Mouse (Mus musculus) lung, adult 2 months (tissue): ENCODE results near the gene Phldb1. TPM values are rescaled to one million over a fixed set of nuclear protein-coding genes. Genes with fewer than 3 reads are reported as not detected.

Experiments used
- DNase-seq: peaks from one replicate; pipeline ENCODE4 v3.0.0; 2022
- H3K4me1 ChIP-seq: fragments of 200-500 bp; 2 replicates; pipeline ENCODE4 v1.6.1; 2011; ENCODE audit warnings: low read length; ENCODE audit not compliant: control insufficient read depth, insufficient read depth
- H3K4me3 ChIP-seq: fragments of 200-500 bp; replicated peaks from 2 replicates; pipeline ENCODE3; 2011; ENCODE audit warnings: low read depth, mild to moderate bottlenecking, control low read depth, low read length; ENCODE audit errors: extremely low read depth
- CTCF ChIP-seq: fragments of 200-500 bp; IDR thresholded peaks from 2 replicates; pipeline ENCODE4 v1.5.1; 2011; ENCODE audit warnings: mild to moderate bottlenecking, low read length, control low read depth; ENCODE audit not compliant: insufficient read depth
- POLR2A ChIP-seq: fragments of 200-500 bp; IDR thresholded peaks from 2 replicates; pipeline ENCODE4 v1.6.1; 2011; ENCODE audit warnings: low read depth, mild to moderate bottlenecking, control low read depth, low read length, borderline replicate concordance; ENCODE audit errors: extremely low read depth
- WGBS: fragments of 180-500 bp; shearing (Covaris S2); methylation state at CpG from one replicate; pipeline ENCODE4 v1.1.7; 2018; 5-methylcytosine and 5-hydroxymethylcytosine counted together
- polyA plus RNA-seq: library from polyadenylated mRNA; depleted of rRNA; stranded (reverse); fragments of >200 nt; gene quantifications from 2 replicates; pipeline ENCODE4 v1.2.3, GENCODE M21; 2012

The Phldb1 gene
- polyA plus RNA-seq, 1 experiment: 87.6 TPM

GRCm38 (mm10) chr9:44711602-44712001 lies 23.4 kb downstream of the Phldb1 start:
- Histone ChIP-seq H3K4me3 (no peak overlapping the region), H3K4me1 (no peaks in the 10 kb centered on the region)
- DNase-seq: peak; percentile 42
- TF ChIP-seq POLR2A (no peak), CTCF (no peak)
- 64% methylated on average over 17 of the region's 17 CpGs for WGBS

- TF ChIP-seq CTCF: no peak
- DNase-seq: no peak
- H3K4me3 ChIP-seq: no peak overlapping the region
- no peaks in the 10 kb centered on the region for H3K4me1 ChIP-seq
- 74% methylated on average over 5 of the region's 5 CpGs for WGBS
Observed at GRCm38 (mm10) chr9:44710213-44710612, 24.8 kb downstream of the Phldb1 start.

- 45% methylated on average over 2 of the region's 2 CpGs for WGBS
- no peak for DNase-seq
- Histone ChIP-seq H3K4me1 (no peaks in the 10 kb centered on the region), H3K4me3 (no peak overlapping the region)
- no peak for TF ChIP-seq POLR2A
- TF ChIP-seq CTCF: peak; percentile 78
Observed at GRCm38 (mm10) chr9:44709600-44709999, 25.4 kb downstream of the Phldb1 start.

GRCm38 (mm10) chr9:44708925-44709324 lies 26.1 kb downstream of the Phldb1 start:
- no peak for TF ChIP-seq POLR2A
- H3K4me3 ChIP-seq: no peak overlapping the region
- 56% methylated on average over 6 of the region's 6 CpGs for WGBS

GRCm38 (mm10) chr9:44708429-44708765 lies 26.6 kb downstream of the Phldb1 start:
- peak; percentile 80 for DNase-seq
- 25% methylated on average over 24 of the region's 24 CpGs for WGBS
- Histone ChIP-seq H3K4me3 (peak overlapping the region; percentile 57), H3K4me1 (no peaks in the 10 kb centered on the region)
- no peak for TF ChIP-seq POLR2A
- TF ChIP-seq CTCF: no peak

More at GRCm38 (mm10) chr9:44708925-44709324, 26.1 kb downstream of the Phldb1 start:
- DNase-seq: no peak
- H3K4me1 ChIP-seq: no peaks in the 10 kb centered on the region

GRCm38 (mm10) chr9:44707749-44708428 lies 27.1 kb downstream of the Phldb1 start:
- no peaks in the 10 kb centered on the region for H3K4me1 ChIP-seq
- no peak for DNase-seq
- 48% methylated on average over 28 of the region's 28 CpGs for WGBS
- TF ChIP-seq CTCF (no peak), POLR2A (no peak)
- peak overlapping the region; percentile 4 for H3K4me3 ChIP-seq

GRCm38 (mm10) chr9:44699730-44700129 lies 35.3 kb downstream of the Phldb1 start:
- Histone ChIP-seq H3K4me1 (peaks cover 3% of the 10 kb centered on the region; the same call in 1 of the 2 replicates), H3K4me3 (no peak overlapping the region)
- no peak for DNase-seq
- WGBS: 74% methylated on average over 5 of the region's 5 CpGs
- TF ChIP-seq POLR2A: no peak
- TF ChIP-seq CTCF: no peak

GRCm38 (mm10) chr9:44699196-44699595 lies 35.8 kb downstream of the Phldb1 start:
- DNase-seq: no peak
- Histone ChIP-seq H3K4me1 (peaks cover 3% of the 10 kb centered on the region; the same call in 1 of the 2 replicates), H3K4me3 (no peak overlapping the region)
- WGBS: 87% methylated on average over 10 of the region's 10 CpGs
- TF ChIP-seq CTCF (no peak), POLR2A (no peak)

GRCm38 (mm10) chr9:44697866-44698265 lies 37.1 kb downstream of the Phldb1 start:
- WGBS: 93% methylated on average over 16 of the region's 16 CpGs
- H3K4me3 ChIP-seq: no peak overlapping the region
- peaks cover 3% of the 10 kb centered on the region; the same call in 1 of the 2 replicates for H3K4me1 ChIP-seq
- TF ChIP-seq POLR2A: no peak
- no peak for TF ChIP-seq CTCF
- no peak for DNase-seq

- DNase-seq: no peak
- H3K4me3 ChIP-seq: no peak overlapping the region
- peaks cover 12% of the 10 kb centered on the region for H3K4me1 ChIP-seq
- 85% methylated on average over 11 of the region's 11 CpGs for WGBS
- no peak for TF ChIP-seq CTCF
- no peak for TF ChIP-seq POLR2A
Observed at GRCm38 (mm10) chr9:44693071-44693470, 41.9 kb downstream of the Phldb1 start.
